Mouse (Mus musculus) intestine, postnatal 0 days (tissue): Measurements from ENCODE around the gene Btn2a2. TPM values are rescaled to one million over a fixed set of nuclear protein-coding genes. Genes with fewer than 3 reads are reported as not detected.

Experiments used
- ATAC-seq: fragments of 200-750 bp; cut with Nextera tagmentation; 2 replicates; pipeline ENCODE4 v1.8.0; 2017; ENCODE audit warnings: mild to moderate bottlenecking, moderate TSS enrichment, moderate library complexity
- H3K27ac ChIP-seq: fragments of 300-500 bp; sonication (generic); 2 replicates; pipeline ENCODE4 v1.5.1; 2014; ENCODE audit warnings: mild to moderate bottlenecking, low read depth, low read length, moderate library complexity
- H3K27me3 ChIP-seq: fragments of 300-500 bp; sonication (generic); replicated peaks from 2 replicates; pipeline ENCODE4 v1.6.1; 2014; ENCODE audit warnings: low read length, mixed read lengths; ENCODE audit not compliant: control insufficient read depth, insufficient read depth
- H3K36me3 ChIP-seq: fragments of 300-500 bp; sonication (generic); 2 replicates; pipeline ENCODE4 v1.6.1; 2014; ENCODE audit warnings: mild to moderate bottlenecking, moderate library complexity; ENCODE audit not compliant: control insufficient read depth, insufficient read depth
- H3K4me1 ChIP-seq: fragments of 300-500 bp; sonication (generic); replicated peaks from 2 replicates; pipeline ENCODE4 v1.6.1; 2014; ENCODE audit warnings: antibody characterized with exemption, low read length, mixed read lengths; ENCODE audit not compliant: control insufficient read depth, insufficient read depth
- H3K4me2 ChIP-seq: fragments of 300-500 bp; sonication (generic); replicated peaks from 2 replicates; pipeline ENCODE4 v1.6.1; 2014; ENCODE audit warnings: low read depth, mild to moderate bottlenecking, moderate library complexity
- H3K4me3 ChIP-seq: fragments of 300-500 bp; sonication (generic); 2 replicates; pipeline ENCODE4 v1.5.1; 2014; ENCODE audit warnings: low read depth, low read length
- H3K9ac ChIP-seq: fragments of 300-500 bp; sonication (generic); 2 replicates; pipeline ENCODE4 v1.6.1; 2014; ENCODE audit warnings: mild to moderate bottlenecking, low read depth, low read length
- H3K9me3 ChIP-seq: fragments of 300-500 bp; sonication (generic); 2 replicates; pipeline ENCODE4 v1.6.1; 2016; ENCODE audit warnings: mixed run types; ENCODE audit not compliant: control insufficient read depth
- CTCF ChIP-seq: sonication (generic); IDR thresholded peaks from 2 replicates; pipeline ENCODE4 v1.5.1; 2016; ENCODE audit warnings: low read depth, mild to moderate bottlenecking, control low read depth, antibody characterized with exemption, moderate library complexity
- WGBS: fragments of 180-500 bp; shearing (Covaris S2); extraction: QIAGEN DNeasy Blood & Tissue Kit; methylation state at CpG from one replicate; pipeline ENCODE4 v1.1.7; 2014; 5-methylcytosine and 5-hydroxymethylcytosine counted together
- polyA plus RNA-seq: library from polyadenylated mRNA; unstranded; fragments of >200 nt; fragmentation: Nextera tagmentation; extraction: Ambion mirVana; gene quantifications from 2 replicates; pipeline ENCODE4 v1.2.1, GENCODE M21; 2015

Btn2a2 gene
- polyA plus RNA-seq, 1 experiment from 2014 or later = not detected

DNA sequence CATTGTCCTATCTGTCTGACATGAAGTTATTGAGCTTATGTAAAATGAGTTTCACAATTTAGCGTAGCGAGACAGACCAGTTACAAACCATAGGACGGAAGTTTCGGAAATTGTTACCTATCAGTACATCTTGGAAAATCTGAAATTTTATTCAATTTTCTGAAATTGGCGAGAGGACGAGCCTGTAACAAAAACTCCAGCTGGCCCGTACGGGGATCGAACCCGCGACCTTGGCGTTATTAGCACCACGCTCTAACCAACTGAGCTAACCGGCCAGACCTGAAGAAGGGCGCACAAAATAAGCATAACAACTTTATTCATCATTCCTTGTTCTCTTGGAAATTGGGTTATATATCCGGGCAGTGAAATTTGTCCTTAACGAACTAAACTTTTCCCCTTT lies 50.7 kb downstream of the Btn2a2 start:
- TF ChIP-seq CTCF = no peak
- under 1% methylated on average over 17 of the region's 17 CpGs for WGBS
- ATAC-seq = peak; percentile 70

DNA sequence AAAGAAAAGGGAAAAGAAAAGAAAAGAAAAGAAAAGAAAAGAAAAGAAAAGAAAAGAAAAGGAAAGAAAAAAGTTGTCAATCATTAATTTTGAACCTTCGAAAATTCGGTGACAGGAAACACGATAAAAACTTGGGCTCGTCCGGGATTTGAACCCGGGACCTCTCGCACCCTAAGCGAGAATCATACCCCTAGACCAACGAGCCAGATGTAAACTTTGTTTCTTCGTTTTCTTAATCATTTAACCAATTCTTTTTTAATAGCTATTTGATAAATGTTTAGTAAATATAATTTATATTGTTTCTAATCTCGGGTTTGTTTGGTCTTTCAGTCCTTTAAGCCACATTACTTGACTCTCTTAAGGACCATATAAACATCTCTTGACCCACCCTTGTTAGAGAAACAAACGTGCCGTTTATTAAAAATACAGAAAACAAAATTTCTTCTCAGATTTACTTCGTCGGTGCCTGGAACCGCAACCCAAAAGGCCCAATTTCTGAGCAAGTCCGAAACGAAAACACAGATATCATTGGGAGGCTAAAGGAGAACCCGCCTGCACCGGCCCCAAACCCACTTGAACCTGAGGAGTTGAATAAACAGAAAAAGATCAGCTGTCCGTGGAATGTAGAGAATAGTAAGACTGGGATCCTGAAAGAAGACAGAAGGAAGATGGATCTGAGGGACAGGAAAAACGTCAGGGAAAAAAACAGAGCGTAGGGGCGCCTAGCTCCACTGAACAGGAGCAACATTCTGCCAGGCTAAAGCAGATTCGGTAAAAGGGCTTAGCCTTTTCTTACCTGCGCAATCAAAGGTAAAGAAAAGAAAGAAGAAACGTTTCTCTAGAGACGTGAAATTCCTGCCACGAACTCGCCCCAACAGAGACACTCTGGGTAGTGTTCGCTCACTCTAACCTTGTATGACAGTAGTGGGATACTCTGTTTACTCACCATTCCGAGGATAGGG lies 51.5 kb downstream of the Btn2a2 start:
- Histone ChIP-seq H3K4me1 (no peaks in the 10 kb centered on the region), H3K9me3 (no peaks in the 10 kb centered on the region), H3K36me3 (no peaks in the 10 kb centered on the region), H3K4me2 (peak overlapping the region; percentile 71), H3K27me3 (no peaks in the 10 kb centered on the region), H3K4me3 (peak overlapping the region; percentile 60), H3K9ac (peak overlapping the region; percentile 43), H3K27ac (peak overlapping the region; percentile 52; the same call in 1 of the 2 replicates)
- no peak for TF ChIP-seq CTCF
- ATAC-seq = no peak
- under 1% methylated on average over 32 of the region's 32 CpGs for WGBS

More for the DNA sequence above, 50.7 kb downstream of the Btn2a2 start:
- peak overlapping the region; percentile 43; the same call in 1 of the 2 replicates for H3K9ac ChIP-seq
- H3K4me2 ChIP-seq = peak overlapping the region; percentile 71
- peak overlapping the region; percentile 52; the same call in 1 of the 2 replicates for H3K27ac ChIP-seq
- peak overlapping the region; percentile 60 for H3K4me3 ChIP-seq
- H3K9me3 ChIP-seq = no peaks in the 10 kb centered on the region
- no peaks in the 10 kb centered on the region for H3K27me3 ChIP-seq
- H3K4me1 ChIP-seq = no peaks in the 10 kb centered on the region
- H3K36me3 ChIP-seq = no peaks in the 10 kb centered on the region

GRCm38 (mm10) chr13:23436231-23436661 lies 52.4 kb downstream of the Btn2a2 start:
- H3K36me3 ChIP-seq = no peaks in the 10 kb centered on the region
- TF ChIP-seq CTCF = no peak
- ATAC-seq = no peak
- H3K27ac ChIP-seq = no peak overlapping the region
- H3K27me3 ChIP-seq = no peaks in the 10 kb centered on the region
- peak overlapping the region; percentile 60 for H3K4me3 ChIP-seq
- H3K4me2 ChIP-seq = peak overlapping the region; percentile 71
- H3K9me3 ChIP-seq = no peaks in the 10 kb centered on the region
- 2% methylated on average over 11 of the region's 11 CpGs for WGBS
- peak overlapping the region; percentile 34; the same call in 1 of the 2 replicates for H3K9ac ChIP-seq
- H3K4me1 ChIP-seq = no peaks in the 10 kb centered on the region

DNA sequence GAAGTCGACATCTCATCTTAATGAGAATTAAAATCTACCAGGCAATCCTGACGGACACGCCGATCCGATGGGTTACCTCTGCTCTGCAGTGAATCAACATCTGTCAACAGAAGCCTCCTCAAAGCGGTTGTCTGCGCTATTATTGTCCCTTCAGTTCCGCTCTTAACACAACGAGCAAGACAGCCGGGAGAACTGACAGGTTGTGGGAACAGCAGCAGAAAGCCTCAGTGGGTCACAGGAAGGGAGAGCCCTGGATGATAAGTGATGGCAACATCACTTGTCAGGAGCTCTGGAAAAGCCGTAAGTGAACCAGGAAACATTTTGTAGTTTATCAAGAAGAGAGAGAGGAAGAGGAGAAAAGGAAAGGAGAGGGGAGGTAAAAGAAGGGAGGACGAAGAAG lies 53.0 kb downstream of the Btn2a2 start:
- Histone ChIP-seq H3K4me1 (no peaks in the 10 kb centered on the region), H3K9me3 (no peaks in the 10 kb centered on the region), H3K36me3 (no peaks in the 10 kb centered on the region), H3K27me3 (no peaks in the 10 kb centered on the region), H3K4me3 (peak overlapping the region; percentile 60), H3K9ac (peak overlapping the region; percentile 34; the same call in 1 of the 2 replicates), H3K27ac (no peak overlapping the region; the same call in 1 of the 2 replicates), H3K4me2 (peak overlapping the region; percentile 71)
- 4% methylated on average over 12 of the region's 12 CpGs for WGBS
- no peak for TF ChIP-seq CTCF
- ATAC-seq = no peak

DNA sequence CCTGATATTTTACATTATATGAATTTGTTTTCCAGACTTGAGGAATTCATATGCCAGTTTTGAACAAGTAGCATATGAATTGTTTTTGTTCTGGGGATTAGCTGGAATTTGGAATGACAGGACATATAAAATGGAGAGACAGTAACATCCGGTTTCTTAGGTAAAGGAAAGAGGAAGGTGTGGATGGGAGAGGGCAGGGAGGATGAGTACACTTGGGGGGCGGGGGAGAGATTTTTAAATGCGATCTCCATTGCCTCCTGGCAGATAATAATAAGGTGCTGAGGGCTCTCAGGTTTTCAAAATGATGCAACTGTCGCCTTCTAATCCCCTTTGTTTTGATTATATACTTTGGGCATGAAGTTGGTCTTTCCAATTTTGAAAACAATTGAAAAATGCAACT lies 53.4 kb downstream of the Btn2a2 start:
- 21% methylated on average over 4 of the region's 4 CpGs for WGBS
- Histone ChIP-seq H3K27me3 (no peaks in the 10 kb centered on the region), H3K9me3 (no peaks in the 10 kb centered on the region), H3K9ac (peak overlapping the region; percentile 34; the same call in 1 of the 2 replicates), H3K4me2 (peak overlapping the region; percentile 71), H3K27ac (no peak overlapping the region), H3K4me1 (no peaks in the 10 kb centered on the region), H3K36me3 (no peaks in the 10 kb centered on the region), H3K4me3 (peak overlapping the region; percentile 60)
- ATAC-seq = no peak
- TF ChIP-seq CTCF = no peak

DNA sequence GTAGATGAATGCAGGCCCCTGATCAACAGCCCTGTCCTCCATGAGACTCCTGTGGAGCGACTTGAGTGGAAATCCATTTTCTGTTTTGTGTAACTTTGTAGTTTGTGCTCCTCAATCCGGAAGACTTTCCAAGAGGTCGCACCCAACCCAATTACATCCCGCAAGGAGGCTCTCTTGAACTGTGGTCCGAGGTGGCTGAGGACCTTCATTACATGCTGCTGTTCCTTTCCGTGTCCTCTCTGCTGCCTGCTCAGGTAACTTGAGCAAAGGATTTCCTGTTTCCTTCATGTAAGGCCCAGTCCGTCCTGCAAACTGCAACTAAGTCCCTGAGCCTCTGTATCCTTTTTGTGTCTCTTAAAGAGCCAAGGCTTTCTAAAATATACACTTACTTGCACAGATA lies 54.2 kb downstream of the Btn2a2 start:
- Histone ChIP-seq H3K36me3 (no peaks in the 10 kb centered on the region), H3K4me3 (no peak overlapping the region), H3K9me3 (no peaks in the 10 kb centered on the region), H3K4me1 (no peaks in the 10 kb centered on the region), H3K27me3 (no peaks in the 10 kb centered on the region), H3K4me2 (peak overlapping the region; percentile 35), H3K9ac (no peak overlapping the region), H3K27ac (0 out of 2 replicates have a peak overlapping the region, but pooled peaks have one; percentile 16)
- no peak for TF ChIP-seq CTCF
- no peak for ATAC-seq
- 23% methylated on average over 7 of the region's 7 CpGs for WGBS
